Mouse (Mus musculus): ENCODE measurements around the gene Gpc4. TPM values are rescaled to one million over a fixed set of nuclear protein-coding genes. Genes with fewer than 3 reads are reported as not detected.

Gpc4 gene
- polyA plus RNA-seq (2015; fragmentation: Illumina TruSeq; extraction: RNeasy Lipid Tissue Mini Kit (QIAGEN cat#74804); ENCODE audit: insufficient read depth, low read depth, low replicate concordance), result 4.0 TPM

GRCm38 (mm10) chrX:52164738-52165554 lies at the start of gene Gpc4:
TSS of gene Gpc4 (minus strand) at chrX:52165252.

Other genes with a start within 250 kb of the Gpc4 start
- not detected for gene 1700080O16Rik, start 192.5 kb downstream of the Gpc4 start, polyA plus RNA-seq (2015; fragmentation: Illumina TruSeq; extraction: RNeasy Lipid Tissue Mini Kit (QIAGEN cat#74804); ENCODE audit: insufficient read depth, low read depth, low replicate concordance)